Mouse (Mus musculus): ENCODE measurements at regions not wholly inside any gene's neighbourhood (a gene's known extent, or its start where the extent isn't known, plus 50 kb on each side); places are given as distances from the start of the nearest gene placed in this dataset.

DNA sequence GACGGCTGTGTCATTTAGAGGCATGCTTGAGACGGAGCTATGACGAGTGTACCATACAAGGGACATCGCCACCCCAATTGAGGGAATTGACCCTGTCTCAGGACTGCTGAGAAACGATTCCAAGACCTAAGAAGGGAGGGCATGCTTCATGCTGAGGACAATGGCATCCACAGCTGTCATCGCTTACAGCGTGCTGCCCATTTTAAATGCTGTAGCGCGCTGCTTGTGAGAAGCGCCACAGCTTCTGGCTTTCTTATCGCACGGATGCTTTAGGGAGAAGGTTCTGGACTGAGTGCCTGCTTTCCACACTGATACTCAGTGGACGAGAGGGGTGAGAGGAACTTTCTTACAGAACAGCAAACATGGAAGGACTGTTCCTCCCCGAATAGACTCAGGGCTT lies 357.8 kb upstream of the Arglu1 start:
- no peak for DNase-seq (ENCODE audit: low read depth, low spot score)

DNA sequence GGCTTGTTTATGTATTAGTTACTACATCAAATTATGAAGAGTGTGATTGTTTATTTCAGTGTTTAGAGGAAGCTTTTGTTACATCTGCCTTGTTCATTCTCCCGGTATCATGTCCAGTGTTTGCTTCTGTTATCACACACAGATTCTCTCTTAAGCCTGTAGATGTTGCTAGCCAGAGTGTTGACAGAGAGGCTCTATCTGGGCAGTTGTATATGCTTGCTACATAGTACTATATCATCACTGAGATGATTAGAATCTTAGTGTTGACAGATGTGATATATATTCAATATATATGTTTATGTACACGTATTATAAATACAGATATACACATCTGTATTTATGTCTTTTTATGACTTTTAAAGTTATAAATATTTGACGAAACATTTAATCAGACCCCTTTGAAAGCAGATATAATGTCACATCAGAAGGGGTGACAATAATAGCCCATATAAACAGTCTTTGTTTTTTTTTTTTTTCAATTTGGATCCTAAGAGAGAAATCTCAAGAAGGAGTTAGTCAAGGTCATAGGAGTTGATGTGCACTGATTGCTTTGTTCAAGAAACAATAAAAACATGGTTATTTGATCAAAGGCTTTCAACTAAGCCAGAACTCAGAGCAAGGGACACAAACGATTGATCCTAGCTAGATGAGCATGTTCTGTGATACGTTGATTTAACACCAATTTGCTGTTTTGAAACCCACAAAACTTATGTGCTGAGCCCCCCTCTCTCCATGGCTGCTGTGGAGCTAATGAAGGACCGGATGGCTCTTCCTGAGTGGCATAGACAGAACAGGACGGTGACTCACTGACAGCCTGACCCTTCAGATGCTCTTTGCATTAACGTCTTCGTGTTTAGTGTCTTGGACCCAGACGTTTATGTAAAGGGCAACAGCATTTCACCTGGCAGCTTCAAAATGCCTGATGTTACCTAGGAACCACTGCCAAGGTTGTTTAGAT lies 352.8 kb upstream of the Arglu1 start:
- no peak for DNase-seq (ENCODE audit: low read depth, low spot score)

DNA sequence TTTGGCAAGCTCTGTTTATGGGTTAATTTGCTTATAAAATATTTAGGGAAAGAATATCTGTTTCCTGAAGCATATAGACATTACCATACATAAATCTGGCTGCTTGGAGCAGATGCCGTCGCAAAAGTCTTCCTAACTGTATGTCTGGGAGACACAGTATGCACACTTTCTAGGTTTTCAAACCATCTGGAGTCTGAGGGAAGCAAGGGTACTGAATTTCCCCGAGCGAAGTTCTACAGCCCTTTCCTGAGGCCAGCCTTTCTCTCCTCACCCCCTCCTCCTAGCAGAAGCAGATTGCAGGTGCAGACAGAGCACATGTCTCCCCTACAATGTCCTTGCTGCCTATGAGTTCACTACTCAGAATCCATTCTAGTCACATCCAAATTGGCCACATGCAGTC lies 338.8 kb upstream of the Arglu1 start:
- no peak for DNase-seq (ENCODE audit: low read depth, low spot score)

DNA sequence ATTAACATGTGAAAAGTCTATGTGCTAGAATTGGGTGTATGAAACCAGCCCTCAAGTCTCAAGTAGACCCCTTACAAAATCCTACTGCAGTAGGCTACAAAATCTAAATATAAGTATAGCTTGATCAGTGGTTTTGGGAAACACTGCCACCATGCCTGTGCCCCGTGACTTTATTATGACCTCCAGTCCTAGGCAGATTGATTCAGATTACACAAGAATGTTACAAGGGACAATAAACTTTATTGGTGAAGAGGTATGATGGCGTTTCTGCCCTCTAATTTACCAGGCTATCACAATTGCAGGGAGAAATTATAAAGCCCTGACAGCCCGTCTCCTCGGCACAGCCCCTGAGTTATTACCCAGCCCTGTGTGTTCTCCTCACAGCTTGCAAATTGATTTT lies 337.4 kb upstream of the Arglu1 start:
- DNase-seq (ENCODE audit: low read depth, low spot score), result no peak

DNA sequence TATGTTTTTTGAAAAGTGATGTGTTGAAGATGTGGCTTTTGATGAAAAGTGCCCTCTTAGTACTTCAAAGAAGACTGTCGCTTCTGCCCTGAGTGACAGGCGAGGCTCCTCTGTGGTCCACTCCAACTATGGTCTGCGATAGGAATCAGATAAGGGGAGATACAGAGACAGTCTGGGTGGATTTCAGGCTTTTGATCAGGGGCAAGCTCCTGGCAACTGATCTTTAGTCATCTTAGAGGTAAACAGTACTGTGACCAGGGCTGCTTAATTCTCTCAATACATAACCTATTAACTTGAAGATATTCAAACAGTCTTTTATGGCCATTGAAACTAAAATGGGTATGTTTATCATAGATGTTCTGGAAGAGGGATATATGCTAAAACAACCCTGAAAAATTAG lies 335.6 kb upstream of the Arglu1 start:
- no peak for DNase-seq (ENCODE audit: low read depth, low spot score)

DNA sequence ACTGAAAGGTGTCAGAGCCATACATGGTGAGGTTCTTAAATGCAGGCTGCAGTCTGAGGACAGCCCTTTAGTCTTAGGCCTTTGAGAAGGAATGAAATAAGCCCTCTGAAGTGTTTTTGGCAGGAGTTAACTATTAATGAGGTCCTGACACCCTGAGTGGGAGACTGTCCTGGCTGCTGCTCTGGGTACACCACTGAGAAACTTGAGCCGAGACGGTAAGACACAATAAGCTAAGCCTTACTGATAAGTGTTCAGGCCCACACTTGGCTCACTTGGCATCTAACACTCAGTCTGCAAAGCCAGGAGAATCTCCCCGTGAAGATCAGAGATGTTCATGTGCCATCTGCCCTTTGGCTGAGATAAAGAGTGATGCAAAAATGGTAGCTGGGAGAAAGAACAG lies 335.1 kb upstream of the Arglu1 start:
- DNase-seq (ENCODE audit: low read depth, low spot score), result no peak

DNA sequence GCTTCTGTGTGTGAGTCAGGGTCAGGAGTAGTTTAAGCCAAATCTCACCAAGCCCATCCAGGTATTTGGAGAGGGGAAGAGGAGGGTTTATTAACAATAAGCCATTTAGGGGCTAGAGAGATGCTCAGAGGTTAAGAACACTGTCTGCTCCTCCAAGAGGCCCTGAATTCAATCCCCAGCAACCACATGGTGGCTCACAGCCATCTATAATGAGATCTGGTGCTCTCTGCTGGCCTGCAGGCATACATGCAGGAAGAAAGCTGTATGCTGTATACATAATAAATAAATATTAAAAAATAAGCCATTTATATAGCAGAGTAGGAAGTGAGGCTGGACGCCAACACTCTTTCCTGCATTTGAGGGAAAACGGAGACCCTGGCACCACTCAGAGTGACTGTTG lies 330.4 kb upstream of the Arglu1 start:
- no peak for DNase-seq (ENCODE audit: low read depth, low spot score)

DNA sequence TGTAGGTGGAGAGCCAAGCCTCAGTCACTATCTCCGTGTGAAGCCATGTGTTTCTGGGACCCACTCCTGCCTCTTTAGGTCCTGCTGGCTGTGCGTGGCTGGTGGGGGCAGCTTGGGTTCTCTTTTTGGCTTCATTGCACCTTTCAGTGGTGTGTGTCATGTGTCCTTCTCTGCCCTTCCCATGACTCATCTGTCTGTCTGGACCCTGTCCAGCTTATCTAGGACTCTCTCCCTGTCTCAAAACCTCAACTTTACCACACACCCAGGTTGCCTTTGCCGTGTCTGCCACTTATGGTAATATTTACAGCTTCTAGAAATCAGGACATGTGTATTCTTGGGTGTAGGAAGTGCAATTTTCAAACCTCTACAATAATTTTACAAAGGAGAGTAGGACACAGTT lies 329.9 kb upstream of the Arglu1 start:
- no peak for DNase-seq (ENCODE audit: low read depth, low spot score)

DNA sequence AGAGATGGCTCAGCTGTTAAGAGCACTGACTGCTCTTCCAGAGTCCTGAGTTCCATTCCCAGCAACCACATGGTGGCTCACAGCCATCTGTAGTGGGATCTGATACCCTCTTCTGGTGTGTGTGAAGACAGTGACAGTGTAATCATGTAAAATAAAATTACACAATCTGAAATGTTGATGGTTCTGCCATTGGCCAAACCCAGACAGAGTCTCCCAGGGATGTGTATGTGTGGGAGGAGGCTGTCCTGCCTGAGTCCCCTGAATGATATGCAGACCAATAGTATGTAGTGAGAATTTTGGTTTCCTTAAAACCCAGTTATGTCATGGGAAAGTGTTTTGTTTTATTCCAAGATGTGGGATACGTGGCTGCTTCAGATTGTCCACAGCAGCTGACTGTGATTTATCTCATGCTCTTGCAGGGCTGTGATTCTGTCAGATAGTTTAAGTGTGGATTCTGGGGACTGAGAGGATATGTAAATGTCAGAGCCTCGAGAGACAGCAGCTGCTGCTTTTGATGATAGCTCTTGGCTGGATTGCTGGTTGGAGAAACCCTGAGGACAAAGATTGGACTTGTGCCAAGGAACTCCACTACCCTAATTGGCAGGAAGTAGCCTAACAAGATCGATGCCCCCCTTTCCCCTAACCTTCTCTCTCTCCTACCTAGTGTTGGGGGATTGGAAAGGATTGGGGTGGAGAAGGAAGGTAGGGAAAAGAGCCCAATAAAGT lies 321.6 kb upstream of the Arglu1 start:
- DNase-seq (ENCODE audit: low read depth, low spot score), result no peak

DNA sequence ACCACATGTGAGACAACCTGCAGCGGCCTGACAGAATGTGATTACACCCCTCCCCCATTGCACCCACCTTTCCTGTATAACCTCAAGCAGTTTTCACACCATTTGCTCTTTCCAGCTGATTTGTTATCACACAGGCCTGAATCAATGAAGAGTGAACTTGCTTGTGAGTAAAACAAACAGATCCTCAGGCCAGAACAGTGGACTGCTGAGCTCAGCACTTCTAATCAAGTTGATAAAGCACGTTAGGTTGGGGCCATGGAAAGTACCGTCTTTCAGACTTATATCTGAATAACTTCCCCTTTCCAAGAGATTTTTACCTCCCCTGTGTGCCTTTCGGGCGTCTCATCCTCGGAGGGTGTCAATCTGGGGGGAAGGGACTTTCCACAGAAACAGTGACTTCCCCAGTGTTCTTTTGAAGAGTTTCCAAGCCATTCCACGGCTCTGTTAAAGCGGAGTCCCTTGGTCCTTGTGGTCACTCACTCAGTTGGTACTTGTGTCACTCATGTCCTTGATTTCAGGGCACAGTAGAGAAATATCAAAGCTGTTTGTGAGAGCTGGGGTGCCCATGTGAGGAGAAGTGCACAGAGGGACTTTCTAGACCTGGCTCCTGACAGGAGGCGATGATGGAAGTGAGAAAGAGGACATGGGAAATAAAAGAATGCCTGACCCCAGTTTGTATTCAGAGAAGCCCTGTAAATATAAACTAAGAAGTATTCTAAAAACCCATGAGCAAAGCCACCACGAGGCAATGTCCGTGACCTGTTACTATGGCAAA lies 317.9 kb upstream of the Arglu1 start:
- DNase-seq (ENCODE audit: low read depth, low spot score), result no peak

DNA sequence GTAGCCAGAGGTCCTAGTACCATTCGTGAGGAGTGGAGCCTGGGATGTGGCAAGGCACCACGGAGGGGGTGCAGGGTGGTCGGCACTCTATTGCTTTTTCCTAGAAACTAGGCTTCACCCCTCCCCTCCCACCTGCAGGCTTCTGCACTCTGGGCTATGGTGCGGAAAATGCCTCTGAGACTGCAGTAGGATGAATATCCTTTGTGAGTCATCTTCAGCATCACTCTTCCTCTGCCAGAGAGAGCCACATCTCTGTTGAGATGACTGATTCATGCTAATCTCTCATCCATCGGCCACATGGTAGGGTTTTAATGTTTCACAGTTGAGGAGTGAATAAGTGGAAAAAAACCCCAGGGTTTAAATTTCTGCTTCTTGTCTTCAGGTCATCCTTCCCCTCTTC lies 309.6 kb upstream of the Arglu1 start:
- no peak for DNase-seq (ENCODE audit: low read depth, low spot score)

DNA sequence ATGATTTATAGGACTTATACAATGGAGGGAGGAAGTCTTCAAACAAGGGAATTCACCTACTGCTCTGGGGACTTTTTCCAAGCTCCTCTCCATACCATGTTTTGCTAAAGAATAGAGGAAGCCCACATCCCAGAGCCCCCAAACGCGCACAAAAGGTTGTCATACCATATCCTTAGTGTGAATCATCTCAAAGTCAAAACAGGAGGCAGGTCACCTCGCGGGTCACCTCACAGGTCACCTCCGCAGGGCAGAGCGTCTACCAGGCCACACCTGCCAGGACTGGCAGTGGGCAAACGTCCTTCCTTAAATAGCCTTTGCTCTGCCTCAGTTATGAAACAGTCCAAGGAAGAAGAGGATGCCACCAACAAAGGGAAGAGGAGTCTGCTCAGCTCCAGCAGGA lies 307.3 kb upstream of the Arglu1 start:
- no peak for DNase-seq (ENCODE audit: low read depth, low spot score)

DNA sequence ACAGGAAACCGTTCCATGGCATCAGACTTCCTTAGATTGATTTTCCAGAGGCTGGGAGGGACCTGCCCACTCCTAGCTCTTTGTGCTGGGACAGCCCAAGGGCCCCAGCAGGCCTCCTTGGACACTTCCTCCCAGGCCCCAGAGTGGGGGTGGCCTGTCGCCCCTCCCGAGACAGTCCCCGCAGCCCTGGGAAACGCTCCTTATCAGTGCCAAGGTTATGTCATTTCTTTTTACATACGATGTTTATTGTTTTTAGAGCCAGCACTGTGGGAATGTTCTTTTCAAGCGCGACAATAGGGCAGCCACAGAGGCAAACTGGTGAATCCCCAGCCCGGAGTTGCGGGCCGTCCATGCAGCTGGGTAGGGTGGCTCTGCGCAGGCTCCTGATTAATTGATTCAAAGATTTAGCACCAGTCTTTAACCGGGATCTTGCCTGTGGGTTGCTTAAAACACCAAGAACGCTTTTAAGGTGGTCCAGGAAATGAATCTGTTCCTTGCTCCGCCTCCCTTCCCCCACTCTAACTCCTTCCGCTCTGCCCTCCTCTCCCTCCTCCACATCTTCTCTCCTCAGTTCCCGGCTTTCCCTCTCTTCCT lies 304.4 kb upstream of the Arglu1 start:
- peak; percentile 46 for DNase-seq (ENCODE audit: low read depth, low spot score)

DNA sequence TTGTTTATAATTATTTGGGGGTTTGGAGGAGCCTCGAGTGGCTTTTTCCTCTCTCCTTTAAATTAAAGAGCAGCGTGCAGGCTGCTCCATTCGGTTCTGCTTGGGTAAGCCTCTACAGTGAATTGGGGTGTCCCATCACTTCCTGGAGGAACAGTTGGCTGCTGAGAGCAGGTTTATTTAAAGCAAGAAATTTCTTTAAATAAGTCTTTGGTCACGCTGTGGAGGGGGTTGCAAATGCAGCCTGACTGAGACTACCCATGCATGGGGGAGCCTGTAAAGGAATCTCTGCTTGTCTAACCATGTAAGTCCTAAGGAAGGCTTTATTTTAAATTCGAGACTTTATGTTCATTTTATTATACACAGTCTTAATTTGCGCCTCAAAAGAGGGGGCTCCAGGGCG lies 303.7 kb upstream of the Arglu1 start:
- peak; percentile 23 for DNase-seq (ENCODE audit: low read depth, low spot score)

DNA sequence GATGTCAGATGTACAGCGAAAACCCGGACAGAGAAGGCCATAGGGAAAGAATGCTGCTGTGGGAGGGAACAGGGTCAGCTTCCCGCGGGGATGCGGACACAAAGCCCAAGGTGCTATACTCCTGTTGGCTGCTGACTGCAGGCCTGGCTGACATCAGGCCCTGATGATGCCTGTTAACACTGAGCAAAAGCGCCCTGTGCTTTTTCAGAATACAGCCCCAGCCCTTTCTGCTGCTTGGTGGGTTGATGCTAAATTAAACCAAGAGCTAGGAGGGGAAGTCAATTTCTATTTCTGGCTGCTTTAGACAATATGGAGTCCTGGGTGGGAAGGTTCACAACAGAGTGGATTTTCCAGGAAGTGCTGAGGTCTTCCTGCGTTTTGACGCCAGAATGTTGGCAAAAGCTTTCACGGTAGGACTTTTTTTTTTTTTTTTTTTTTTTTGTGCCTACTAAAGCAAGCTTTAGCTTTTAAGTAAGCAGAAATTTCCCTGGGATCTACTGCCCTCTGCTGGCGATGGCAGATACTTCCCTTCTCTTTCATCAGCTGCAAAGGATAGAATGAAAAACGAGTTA lies 302.2 kb upstream of the Arglu1 start:
- DNase-seq (ENCODE audit: low read depth, low spot score), result peak; percentile 81

DNA sequence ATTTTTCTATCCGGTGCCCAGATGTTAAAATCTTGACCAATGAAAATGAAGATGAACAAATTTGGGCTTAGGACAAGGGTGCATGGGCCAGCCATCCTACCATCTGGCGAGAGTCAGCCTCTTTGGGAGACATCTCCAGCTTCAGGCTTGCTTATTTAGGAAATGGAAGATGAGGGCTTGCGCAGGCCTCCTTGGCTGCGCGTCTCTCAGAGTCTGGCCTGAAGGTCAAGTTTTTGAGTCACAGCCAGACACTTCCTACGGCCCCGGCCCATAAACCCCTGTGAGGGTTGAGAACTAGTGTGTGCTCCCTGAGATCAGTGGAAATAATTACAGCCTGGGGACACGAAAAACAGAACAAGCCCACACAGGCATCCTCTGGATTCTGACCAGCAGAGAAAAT lies 300.7 kb upstream of the Arglu1 start:
- DNase-seq (ENCODE audit: low read depth, low spot score), result no peak

DNA sequence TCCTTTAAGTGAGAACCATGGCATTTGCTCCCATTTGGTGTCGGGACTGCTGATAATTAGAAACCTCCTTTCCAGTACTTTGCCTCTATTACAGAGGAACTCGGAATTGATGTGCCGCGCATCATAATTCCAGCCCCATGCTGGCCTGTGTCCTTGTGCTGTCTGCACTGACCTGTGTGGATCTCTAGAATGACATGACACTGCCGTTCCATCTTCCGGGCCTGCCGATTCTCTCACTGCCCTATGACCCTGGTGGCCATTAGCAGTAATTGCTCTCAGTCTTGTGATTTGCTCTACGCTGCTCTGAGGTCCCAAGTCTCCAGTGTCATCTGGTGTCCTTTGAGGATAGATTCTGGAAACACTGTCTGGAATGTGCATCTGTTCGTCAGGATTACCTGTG lies 295.7 kb upstream of the Arglu1 start:
- no peak for DNase-seq (ENCODE audit: low read depth, low spot score)

DNA sequence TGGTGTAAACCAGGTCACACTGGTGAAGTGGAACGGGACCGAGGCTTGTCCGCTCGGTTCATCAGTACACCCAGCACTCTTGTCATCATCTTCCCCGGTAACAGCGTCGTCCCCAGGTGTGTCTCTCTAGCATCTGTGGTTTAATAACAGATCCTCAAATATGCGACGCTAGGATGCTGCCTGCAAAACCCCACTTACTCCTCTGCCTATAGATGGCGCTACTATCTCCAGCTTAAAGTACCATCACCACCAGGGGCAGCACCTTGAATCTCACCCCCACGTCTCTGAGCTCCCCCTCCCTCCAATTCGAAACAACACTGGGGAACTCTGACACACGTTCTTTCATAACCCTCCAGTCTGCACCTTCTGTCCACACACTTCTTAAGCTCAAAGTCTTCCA lies 295.1 kb upstream of the Arglu1 start:
- no peak for DNase-seq (ENCODE audit: low read depth, low spot score)

DNA sequence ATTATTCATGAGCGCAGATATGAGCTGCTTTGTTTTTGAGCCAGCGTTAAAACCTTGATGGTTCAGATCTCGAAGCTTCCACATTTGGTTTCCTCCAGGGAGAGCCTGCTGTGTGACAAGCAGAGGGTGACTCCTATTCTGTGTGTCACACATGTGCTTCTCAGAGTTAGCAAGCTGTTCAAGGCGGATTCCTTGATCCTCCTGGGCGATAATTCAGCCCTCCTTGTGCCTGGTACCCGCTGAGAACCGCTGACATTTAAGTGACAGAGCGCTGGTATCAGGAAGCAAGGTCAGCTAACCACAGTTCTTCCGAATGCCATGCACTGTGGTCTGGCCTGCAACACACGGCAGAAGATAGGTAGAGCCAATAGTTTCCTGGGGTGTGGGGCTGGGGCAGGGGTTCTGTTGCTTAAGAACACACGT lies 294.5 kb upstream of the Arglu1 start:
- no peak for DNase-seq (ENCODE audit: low read depth, low spot score)

DNA sequence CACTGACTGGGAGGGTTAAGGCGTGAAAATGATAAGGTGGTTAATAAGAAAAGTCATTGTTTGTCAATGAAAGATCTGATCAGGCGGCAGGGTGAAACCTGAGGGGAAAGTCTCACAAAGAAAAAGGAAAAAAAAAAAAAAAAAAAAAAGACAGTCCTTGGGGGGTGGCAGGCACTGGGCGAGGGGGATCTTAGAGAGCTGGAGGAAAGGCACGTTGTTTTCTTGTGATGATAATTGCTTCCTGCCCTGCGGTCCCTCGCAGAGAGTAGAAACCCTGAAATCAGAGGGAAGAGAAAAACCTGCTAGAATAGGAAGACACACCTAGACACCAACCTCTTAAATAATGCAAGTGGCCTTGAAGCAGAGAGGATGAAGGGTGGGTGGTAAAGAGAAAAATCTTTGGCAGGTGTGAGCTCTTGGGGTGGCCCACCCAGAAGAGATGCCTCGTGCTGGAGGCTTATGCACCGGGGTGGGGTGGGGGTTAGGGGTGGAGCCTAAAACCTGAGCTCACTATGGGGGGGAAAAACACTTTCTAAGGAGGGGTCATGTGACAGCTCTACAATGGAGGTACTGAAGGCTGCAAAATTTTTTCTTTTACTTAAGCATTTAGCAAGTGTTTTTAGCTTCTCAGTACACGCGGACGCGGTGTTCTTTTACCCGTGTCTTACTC lies 294.0 kb upstream of the Arglu1 start:
- no peak for DNase-seq (ENCODE audit: low read depth, low spot score)

DNA sequence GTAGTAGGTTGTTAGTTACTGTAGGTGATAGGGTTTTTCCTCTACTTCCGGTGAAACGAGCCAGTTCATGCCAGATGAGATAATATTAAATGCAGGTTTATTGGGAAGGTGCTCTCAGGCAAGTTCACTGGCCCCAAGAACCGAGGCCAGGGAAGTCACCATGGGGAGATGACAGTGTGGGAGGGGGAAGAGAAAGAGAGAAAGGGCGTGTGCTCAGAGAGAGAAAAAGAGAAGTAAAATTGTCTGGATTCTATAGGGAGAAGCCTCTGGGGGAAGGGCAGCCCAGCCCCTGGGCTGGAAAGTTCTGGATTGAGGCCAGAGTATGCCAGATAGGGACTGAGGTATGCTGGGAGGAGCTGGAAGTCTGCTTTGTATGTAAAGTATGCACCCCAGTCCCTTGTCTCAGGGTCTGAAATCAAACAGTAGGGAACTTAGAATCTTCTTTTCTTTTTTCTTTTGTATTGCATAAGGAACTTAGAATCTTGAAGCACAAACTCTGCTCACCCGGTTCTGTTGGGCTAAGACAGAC lies 292.9 kb upstream of the Arglu1 start:
- no peak for DNase-seq (ENCODE audit: low read depth, low spot score)
